9 mouse cellular contexts compared by ENCODE assay signal in the genomic region with DNA sequence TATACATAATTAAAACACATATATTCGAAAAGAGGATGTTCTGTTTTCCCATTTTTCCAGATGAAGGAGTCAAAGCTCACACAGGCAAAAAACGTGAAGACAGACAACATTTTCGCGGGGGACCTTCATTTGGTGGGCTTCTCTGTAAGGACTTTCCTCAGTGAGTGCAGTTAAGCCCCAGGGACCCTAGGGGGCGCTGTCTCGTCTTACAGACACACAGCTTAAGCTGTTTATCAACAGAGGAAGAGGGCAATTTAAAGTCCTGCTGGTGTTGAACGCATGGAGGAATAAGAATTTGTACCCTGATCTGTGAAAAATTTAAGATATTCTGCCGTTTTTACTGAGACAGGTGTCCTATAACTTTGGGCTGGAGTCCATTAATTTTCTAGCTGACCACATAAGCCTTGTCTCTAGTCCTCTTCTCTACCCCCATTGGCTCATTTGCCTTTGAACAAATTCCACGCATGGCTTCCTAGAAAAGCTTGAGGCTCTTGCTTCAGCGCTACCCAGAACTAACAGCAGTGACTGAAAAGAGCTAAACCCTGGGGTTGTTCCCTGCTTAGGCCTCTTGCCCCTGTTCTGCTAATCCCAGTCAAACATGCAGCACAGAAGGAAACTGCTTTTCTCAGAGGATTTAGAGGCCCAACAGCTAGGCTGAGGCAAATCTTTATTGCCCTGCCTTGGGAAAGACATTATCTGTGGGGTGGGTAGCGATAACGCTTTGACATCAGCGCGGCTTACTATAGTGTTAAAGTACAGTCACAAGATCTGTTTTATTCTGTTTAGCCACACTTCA.
DNase-seq lines count a peak whose midpoint lies in the region; ATAC-seq lines count a peak whose summit lies in the region.
"Had no signal": no experiment of that assay in that cellular context is flagged by ENCODE, and none has a peak within 500 bp of the region (broad histone marks: within the 10 kb centered on the region; RNA-seq: fewer than 3 reads in every experiment).

No protein-coding gene starts in this region.

- H3K36me3 ChIP-seq in neural tube, embryonic 11.5 days (ENCODE audit: control insufficient read depth, insufficient read depth, low read length) = no peaks in the 10 kb centered on the region
- no peaks in the 10 kb centered on the region for H3K36me3 ChIP-seq in neural tube, embryonic 15.5 days
- no peaks in the 10 kb centered on the region for H3K36me3 ChIP-seq in intestine, embryonic 16.5 days (ENCODE audit: control insufficient read depth, insufficient read depth, low read length)
- H3K36me3 ChIP-seq: embryonic facial prominence, embryonic 13.5 days had no signal

- H3K9ac ChIP-seq in neural tube, embryonic 11.5 days (ENCODE audit: low read length) = no peak overlapping the region
- no peak overlapping the region for H3K9ac ChIP-seq in neural tube, embryonic 15.5 days (replicated peaks)
- H3K9ac ChIP-seq in intestine, embryonic 16.5 days (ENCODE audit: low read depth, low read length) = no peak overlapping the region
- H3K9ac ChIP-seq: embryonic facial prominence, embryonic 13.5 days had no signal

- H3K27ac ChIP-seq in neural tube, embryonic 11.5 days (ENCODE audit: low read depth, low read length) = no peak overlapping the region
- H3K27ac ChIP-seq in neural tube, embryonic 15.5 days (replicated peaks) = no peak overlapping the region
- H3K27ac ChIP-seq in intestine, embryonic 16.5 days (ENCODE audit: low read length) = peak overlapping the region; percentile 93
- H3K27ac ChIP-seq: embryonic facial prominence, embryonic 13.5 days had no signal

- H3K9me3 ChIP-seq in neural tube, embryonic 11.5 days (ENCODE audit: control insufficient read depth, low read length) = no peaks in the 10 kb centered on the region
- H3K9me3 ChIP-seq in neural tube, embryonic 15.5 days (replicated peaks) = no peaks in the 10 kb centered on the region
- H3K9me3 ChIP-seq in intestine, embryonic 16.5 days (ENCODE audit: control insufficient read depth, low read length) = peaks cover 6% of the 10 kb centered on the region; the same call in 1 of the 2 replicates

- no peaks in the 10 kb centered on the region for H3K27me3 ChIP-seq in neural tube, embryonic 11.5 days (ENCODE audit: control insufficient read depth, insufficient read depth, low read length)
- no peaks in the 10 kb centered on the region for H3K27me3 ChIP-seq in neural tube, embryonic 15.5 days (replicated peaks)
- no peaks in the 10 kb centered on the region for H3K27me3 ChIP-seq in intestine, embryonic 16.5 days (replicated peaks; ENCODE audit: control insufficient read depth, insufficient read depth, low read length)
- H3K27me3 ChIP-seq: embryonic facial prominence, embryonic 13.5 days had no signal

- WGBS in neural tube, embryonic 11.5 days = 78% methylated on average over 14 of the region's 14 CpGs
- WGBS in neural tube, embryonic 15.5 days = 73% methylated on average over 14 of the region's 14 CpGs
- 57% methylated on average over 14 of the region's 14 CpGs for WGBS in intestine, embryonic 16.5 days

- H3K4me2 ChIP-seq in neural tube, embryonic 11.5 days (ENCODE audit: low read depth) = no peak overlapping the region
- H3K4me2 ChIP-seq in neural tube, embryonic 15.5 days = no peak overlapping the region
- H3K4me2 ChIP-seq in intestine, embryonic 16.5 days (ENCODE audit: low read depth, low read length) = no peak overlapping the region; the same call in 1 of the 2 replicates
- H3K4me2 ChIP-seq: embryonic facial prominence, embryonic 13.5 days had no signal

- H3K4me3 ChIP-seq in neural tube, embryonic 11.5 days (ENCODE audit: low read depth, low read length) = no peak overlapping the region
- H3K4me3 ChIP-seq in neural tube, embryonic 15.5 days (replicated peaks) = no peak overlapping the region
- no peak overlapping the region for H3K4me3 ChIP-seq in intestine, embryonic 16.5 days (ENCODE audit: low read length)
- H3K4me3 ChIP-seq: embryonic facial prominence, embryonic 13.5 days had no signal

- DNase-seq in cerebellum, adult 18-20 months = peak; percentile 15 to 34
- no peak for DNase-seq in cerebellum, adult 8-10 months
- DNase-seq in neural tube, embryonic 11.5 days (ENCODE audit: low spot score) = peak; percentile 25
- peak; percentile 51 for DNase-seq in retina, embryonic 14.5 days (ENCODE audit: low spot score)
- DNase-seq in frontal cortex, postnatal 10 days (ENCODE audit: low spot score in 2 of 2) = no peak
- DNase-seq in left cerebral cortex, adult 8-10 months (ENCODE audit: low spot score in 2 of 2) = no peak

- no peak for ATAC-seq in neural tube, embryonic 11.5 days (ENCODE audit: insufficient read depth, low FRiP score, low TSS enrichment)
- no peak for ATAC-seq in neural tube, embryonic 15.5 days (ENCODE audit: low FRiP score)
- ATAC-seq in intestine, embryonic 16.5 days = peak; percentile 96

- H3K4me1 ChIP-seq in neural tube, embryonic 11.5 days (ENCODE audit: control insufficient read depth, insufficient read depth, low read length) = no peaks in the 10 kb centered on the region
- H3K4me1 ChIP-seq in neural tube, embryonic 15.5 days = no peaks in the 10 kb centered on the region
- H3K4me1 ChIP-seq in intestine, embryonic 16.5 days (ENCODE audit: control insufficient read depth, insufficient read depth, low read length) = 0 out of 2 replicates have a peak, but pooled peaks cover 2% of the 10 kb centered on the region

Comparison
In these comparisons a context has a peak if more than half of its experiments do, and no peak if none do; other contexts are left out.
1. DNase-seq: peak in cerebellum, adult 18-20 months (2 of 2), neural tube, embryonic 11.5 days (single experiment) and retina, embryonic 14.5 days (single experiment); none in cerebellum, adult 8-10 months (single experiment), frontal cortex, postnatal 10 days (0 of 2) and left cerebral cortex, adult 8-10 months (0 of 2).